Mouse (Mus musculus) layer of hippocampus, postnatal 36 days (tissue): ENCODE data around the gene Asb4. TPM values are rescaled to one million over a fixed set of nuclear protein-coding genes. Genes with fewer than 3 reads are reported as not detected.
A peak's percentile ranks its signal among the peaks of the same experiment; 100 is the strongest.

Experiments
- DNase-seq, 2 experiments: peaks; one replicate each; pipeline ENCODE4 v3.0.0; 2022
- total RNA-seq, 2 experiments: library from RNA; stranded (reverse); gene quantifications; 2 replicates each; pipeline ENCODE4 v1.2.3; 2021

The Asb4 gene
- total RNA-seq, 2 experiments from 2014 or later = 0.50 to 0.71 TPM

GRCm38 (mm10) chr6:5394971-5395370 is 11.8 kb downstream of the Asb4 start:
- DNase-seq = no peak

GRCm38 (mm10) chr6:5396797-5397196 is 13.6 kb downstream of the Asb4 start:
- DNase-seq = no peak

- DNase-seq = peak; percentile 58 to 62
Measured at GRCm38 (mm10) chr6:5401394-5401793, 18.2 kb downstream of the Asb4 start.

GRCm38 (mm10) chr6:5403095-5403815 is 20.1 kb downstream of the Asb4 start:
- DNase-seq = no peak

- no peak for DNase-seq
Measured at GRCm38 (mm10) chr6:5404016-5404415, 20.8 kb downstream of the Asb4 start.

- DNase-seq = peak; percentile 35
Measured at GRCm38 (mm10) chr6:5408451-5409177, 25.4 kb downstream of the Asb4 start.

GRCm38 (mm10) chr6:5409676-5410075 is 26.5 kb downstream of the Asb4 start:
- no peak for DNase-seq

- DNase-seq = peak; percentile 25 to 46
Measured at GRCm38 (mm10) chr6:5410697-5411391, 27.7 kb downstream of the Asb4 start.

- no peak for DNase-seq
Measured at GRCm38 (mm10) chr6:5413282-5413681, 30.1 kb downstream of the Asb4 start.

- DNase-seq = no peak
Measured at GRCm38 (mm10) chr6:5421442-5421841, 38.3 kb downstream of the Asb4 start.

GRCm38 (mm10) chr6:5422386-5422785 is 39.2 kb downstream of the Asb4 start:
- DNase-seq = no peak

- DNase-seq = no peak
Measured at GRCm38 (mm10) chr6:5423594-5423993, 40.4 kb downstream of the Asb4 start.

GRCm38 (mm10) chr6:5427033-5427432 is 43.8 kb downstream of the Asb4 start:
- DNase-seq = no peak

GRCm38 (mm10) chr6:5429562-5429961 is 46.4 kb downstream of the Asb4 start:
- no peak for DNase-seq

GRCm38 (mm10) chr6:5429982-5430550 is 46.9 kb downstream of the Asb4 start:
- no peak for DNase-seq

GRCm38 (mm10) chr6:5433887-5434286 is 50.7 kb downstream of the Asb4 start:
- no peak for DNase-seq

GRCm38 (mm10) chr6:5437757-5438156 is 54.6 kb downstream of the Asb4 start:
- no peak for DNase-seq

GRCm38 (mm10) chr6:5441221-5441620 is 58.0 kb downstream of the Asb4 start:
- no peak for DNase-seq

GRCm38 (mm10) chr6:5442316-5443085 is 59.3 kb downstream of the Asb4 start:
- DNase-seq = peak; percentile 23 to 25

GRCm38 (mm10) chr6:5443104-5443863 is 60.1 kb downstream of the Asb4 start:
- peak; percentile 38 to 54 for DNase-seq

GRCm38 (mm10) chr6:5444331-5444898 is 61.2 kb downstream of the Asb4 start:
- DNase-seq = no peak
